Mouse (Mus musculus): ENCODE measurements around the gene Tmem204.

- TF ChIP-seq CTCF (IDR thresholded peaks at IDR 0.05; ENCODE audit: insufficient read depth, low read depth, low read length) (no peak), POLR2A (IDR thresholded peaks at IDR 0.05; ENCODE audit: insufficient read depth, low read depth, low read length) (no peak)
These were observed 27.2 kb upstream of the Tmem204 start for GRCm38 (mm10) chr17:25110590-25110989.
